Mouse (Mus musculus): Measurements from ENCODE around the gene Qrich2. TPM values are rescaled to one million over a fixed set of nuclear protein-coding genes. Genes with fewer than 3 reads are reported as not detected.

Gene Qrich2
- polyA plus RNA-seq, 1 experiment from 2014 or later: 0.31 TPM

DNA sequence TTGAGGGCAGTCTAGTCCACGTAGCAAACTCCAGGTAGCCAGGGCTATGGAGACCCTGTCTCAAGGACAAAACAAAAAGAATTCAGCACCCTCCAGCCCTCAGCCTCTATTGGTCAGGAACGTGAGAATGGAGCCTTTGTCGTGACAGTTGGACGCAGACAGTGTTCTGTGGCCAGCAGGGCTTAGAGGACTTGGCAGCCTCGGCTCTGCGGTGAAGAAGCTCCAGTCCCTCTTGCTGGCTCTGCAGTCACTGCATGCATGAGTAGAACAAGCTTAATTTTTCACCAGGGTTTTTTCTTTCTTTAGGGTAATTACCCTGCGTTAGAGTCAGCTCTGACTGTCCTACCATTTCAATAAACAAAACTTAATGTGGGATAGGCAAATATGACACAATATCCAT, 15.7 kb upstream of the Qrich2 start:
- no peaks in the 10 kb centered on the region for H3K27me3 ChIP-seq (ENCODE audit: control insufficient read depth, insufficient read depth, low read length)
- no peaks in the 10 kb centered on the region for H3K9me3 ChIP-seq (replicated peaks; ENCODE audit: control insufficient read depth, low read length)
- no peak overlapping the region for H3K9ac ChIP-seq (ENCODE audit: low read depth, low read length)
- ATAC-seq (replicated peaks; ENCODE audit: insufficient number of reproducible peaks, low FRiP score, low TSS enrichment): no peak
- peaks cover 48% of the 10 kb centered on the region for H3K36me3 ChIP-seq (ENCODE audit: control insufficient read depth, insufficient read depth, low read length)
- H3K4me1 ChIP-seq (ENCODE audit: control insufficient read depth, insufficient read depth, low read length): peaks cover 4% of the 10 kb centered on the region; the same call in 1 of the 2 replicates
- 84% methylated on average over 7 of the region's 7 CpGs for WGBS (ENCODE audit: insufficient replicate concordance)
- H3K27ac ChIP-seq (ENCODE audit: low read depth, low read length): no peak overlapping the region
- no peak overlapping the region for H3K4me3 ChIP-seq (ENCODE audit: low read depth, low read length)
- no peak overlapping the region for H3K4me2 ChIP-seq

GRCm38 (mm10) chr11:116480975-116481374, 14.9 kb upstream of the Qrich2 start:
- H3K27me3 ChIP-seq (ENCODE audit: control insufficient read depth, insufficient read depth, low read length): no peaks in the 10 kb centered on the region
- H3K9ac ChIP-seq (ENCODE audit: low read depth, low read length): no peak overlapping the region
- 88% methylated on average over 8 of the region's 8 CpGs for WGBS (ENCODE audit: insufficient replicate concordance)
- H3K4me2 ChIP-seq: no peak overlapping the region
- H3K27ac ChIP-seq (ENCODE audit: low read depth, low read length): no peak overlapping the region
- H3K36me3 ChIP-seq (ENCODE audit: control insufficient read depth, insufficient read depth, low read length): peaks cover 53% of the 10 kb centered on the region
- H3K4me3 ChIP-seq (ENCODE audit: low read depth, low read length): no peak overlapping the region
- ATAC-seq (replicated peaks; ENCODE audit: insufficient number of reproducible peaks, low FRiP score, low TSS enrichment): no peak
- no peaks in the 10 kb centered on the region for H3K9me3 ChIP-seq (replicated peaks; ENCODE audit: control insufficient read depth, low read length)
- H3K4me1 ChIP-seq (ENCODE audit: control insufficient read depth, insufficient read depth, low read length): peaks cover 4% of the 10 kb centered on the region; the same call in 1 of the 2 replicates

GRCm38 (mm10) chr11:116479832-116480231, 13.8 kb upstream of the Qrich2 start:
- Histone ChIP-seq H3K27ac (ENCODE audit: low read depth, low read length) (no peak overlapping the region), H3K27me3 (ENCODE audit: control insufficient read depth, insufficient read depth, low read length) (no peaks in the 10 kb centered on the region), H3K4me2 (no peak overlapping the region), H3K4me1 (ENCODE audit: control insufficient read depth, insufficient read depth, low read length) (peaks cover 4% of the 10 kb centered on the region; the same call in 1 of the 2 replicates), H3K9ac (ENCODE audit: low read depth, low read length) (no peak overlapping the region), H3K36me3 (ENCODE audit: control insufficient read depth, insufficient read depth, low read length) (peaks cover 54% of the 10 kb centered on the region), H3K4me3 (ENCODE audit: low read depth, low read length) (no peak overlapping the region), H3K9me3 (replicated peaks; ENCODE audit: control insufficient read depth, low read length) (no peaks in the 10 kb centered on the region)
- no peak for ATAC-seq (replicated peaks; ENCODE audit: insufficient number of reproducible peaks, low FRiP score, low TSS enrichment)
- WGBS (ENCODE audit: insufficient replicate concordance): 42% methylated on average over 8 of the region's 8 CpGs

DNA sequence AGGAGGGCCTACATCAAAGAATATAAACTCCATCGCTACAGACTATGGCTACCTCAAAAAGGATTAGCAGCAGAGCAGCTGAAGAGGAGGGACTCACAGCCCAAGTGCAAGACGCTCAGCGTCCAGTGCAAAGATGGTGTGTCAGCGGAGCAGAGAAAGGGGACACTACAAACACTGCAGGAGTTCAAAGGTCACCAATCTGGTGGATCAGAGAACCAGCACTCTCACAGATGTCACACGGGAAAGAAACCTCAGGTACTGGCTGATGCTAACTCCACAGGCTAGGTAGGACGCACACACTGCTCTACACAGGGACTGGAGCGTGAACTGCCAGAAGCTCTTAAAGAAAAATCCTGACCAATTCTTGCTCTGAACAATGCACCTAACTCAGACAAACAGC, 12.9 kb upstream of the Qrich2 start:
- peaks cover 54% of the 10 kb centered on the region for H3K36me3 ChIP-seq (ENCODE audit: control insufficient read depth, insufficient read depth, low read length)
- no peak overlapping the region for H3K27ac ChIP-seq (ENCODE audit: low read depth, low read length)
- H3K27me3 ChIP-seq (ENCODE audit: control insufficient read depth, insufficient read depth, low read length): no peaks in the 10 kb centered on the region
- no peak overlapping the region for H3K4me3 ChIP-seq (ENCODE audit: low read depth, low read length)
- H3K4me2 ChIP-seq: no peak overlapping the region
- 86% methylated on average over 7 of the region's 7 CpGs for WGBS (ENCODE audit: insufficient replicate concordance)
- no peaks in the 10 kb centered on the region for H3K9me3 ChIP-seq (replicated peaks; ENCODE audit: control insufficient read depth, low read length)
- peaks cover 4% of the 10 kb centered on the region; the same call in 1 of the 2 replicates for H3K4me1 ChIP-seq (ENCODE audit: control insufficient read depth, insufficient read depth, low read length)
- H3K9ac ChIP-seq (ENCODE audit: low read depth, low read length): no peak overlapping the region
- ATAC-seq (replicated peaks; ENCODE audit: insufficient number of reproducible peaks, low FRiP score, low TSS enrichment): no peak

DNA sequence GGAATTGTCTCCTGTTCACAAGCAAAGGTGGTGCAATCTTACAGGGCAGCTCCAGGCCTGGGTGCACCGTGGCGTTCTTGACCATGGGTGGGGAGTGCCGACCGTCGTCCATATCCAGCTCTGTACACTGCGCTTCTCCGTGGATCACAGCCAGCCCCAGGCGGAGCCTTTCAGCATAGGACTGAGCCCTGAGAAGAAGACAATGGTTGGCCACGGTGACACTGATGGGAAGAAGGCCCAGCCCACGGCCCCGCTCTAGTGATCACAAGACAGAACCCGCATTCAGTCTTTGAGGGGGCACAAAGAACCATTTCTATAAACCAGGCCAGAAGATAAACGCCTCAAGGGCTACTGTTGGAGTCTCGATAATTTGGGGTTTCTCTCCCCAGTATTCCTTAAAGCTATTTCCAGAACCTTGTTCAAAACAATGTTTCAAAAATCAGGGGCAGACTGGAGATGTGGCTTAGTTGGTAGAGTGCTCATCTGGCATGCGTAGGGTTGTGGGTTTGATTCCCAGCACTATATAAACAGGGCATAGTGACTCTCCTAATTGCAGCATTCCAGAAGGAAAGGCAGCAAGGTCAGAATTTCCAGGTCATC, 11.2 kb upstream of the Qrich2 start:
- ATAC-seq (replicated peaks; ENCODE audit: insufficient number of reproducible peaks, low FRiP score, low TSS enrichment): no peak
- Histone ChIP-seq H3K27ac (ENCODE audit: low read depth, low read length) (no peak overlapping the region), H3K4me3 (ENCODE audit: low read depth, low read length) (no peak overlapping the region), H3K36me3 (ENCODE audit: control insufficient read depth, insufficient read depth, low read length) (peaks cover 55% of the 10 kb centered on the region), H3K9me3 (replicated peaks; ENCODE audit: control insufficient read depth, low read length) (no peaks in the 10 kb centered on the region), H3K4me2 (no peak overlapping the region), H3K9ac (ENCODE audit: low read depth, low read length) (no peak overlapping the region), H3K4me1 (ENCODE audit: control insufficient read depth, insufficient read depth, low read length) (peaks cover 4% of the 10 kb centered on the region; the same call in 1 of the 2 replicates), H3K27me3 (ENCODE audit: control insufficient read depth, insufficient read depth, low read length) (no peaks in the 10 kb centered on the region)
- 95% methylated on average over 15 of the region's 15 CpGs for WGBS (ENCODE audit: insufficient replicate concordance)

GRCm38 (mm10) chr11:116476696-116477095, 10.7 kb upstream of the Qrich2 start:
- WGBS (ENCODE audit: insufficient replicate concordance): 89% methylated on average over 6 of the region's 6 CpGs
- H3K36me3 ChIP-seq (ENCODE audit: control insufficient read depth, insufficient read depth, low read length): peaks cover 56% of the 10 kb centered on the region
- no peak overlapping the region for H3K27ac ChIP-seq (ENCODE audit: low read depth, low read length)

GRCm38 (mm10) chr11:116476041-116476440, 10.0 kb upstream of the Qrich2 start:
- H3K27me3 ChIP-seq (ENCODE audit: control insufficient read depth, insufficient read depth, low read length): no peaks in the 10 kb centered on the region
- H3K36me3 ChIP-seq (ENCODE audit: control insufficient read depth, insufficient read depth, low read length): peaks cover 51% of the 10 kb centered on the region
- H3K9ac ChIP-seq (ENCODE audit: low read depth, low read length): no peak overlapping the region
- WGBS (ENCODE audit: insufficient replicate concordance): 92% methylated on average over 10 of the region's 10 CpGs
- no peak overlapping the region for H3K27ac ChIP-seq (ENCODE audit: low read depth, low read length)
- H3K4me3 ChIP-seq (ENCODE audit: low read depth, low read length): no peak overlapping the region
- no peaks in the 10 kb centered on the region for H3K9me3 ChIP-seq (replicated peaks; ENCODE audit: control insufficient read depth, low read length)
- H3K4me1 ChIP-seq (ENCODE audit: control insufficient read depth, insufficient read depth, low read length): peaks cover 4% of the 10 kb centered on the region; the same call in 1 of the 2 replicates
- H3K4me2 ChIP-seq: no peak overlapping the region
- ATAC-seq (replicated peaks; ENCODE audit: insufficient number of reproducible peaks, low FRiP score, low TSS enrichment): no peak

More at GRCm38 (mm10) chr11:116476696-116477095, 10.7 kb upstream of the Qrich2 start:
- no peak overlapping the region for H3K4me2 ChIP-seq
- H3K9ac ChIP-seq (ENCODE audit: low read depth, low read length): no peak overlapping the region
- no peak overlapping the region for H3K4me3 ChIP-seq (ENCODE audit: low read depth, low read length)
- no peaks in the 10 kb centered on the region for H3K9me3 ChIP-seq (replicated peaks; ENCODE audit: control insufficient read depth, low read length)
- H3K4me1 ChIP-seq (ENCODE audit: control insufficient read depth, insufficient read depth, low read length): peaks cover 4% of the 10 kb centered on the region; the same call in 1 of the 2 replicates
- H3K27me3 ChIP-seq (ENCODE audit: control insufficient read depth, insufficient read depth, low read length): no peaks in the 10 kb centered on the region
- ATAC-seq (replicated peaks; ENCODE audit: insufficient number of reproducible peaks, low FRiP score, low TSS enrichment): no peak

DNA sequence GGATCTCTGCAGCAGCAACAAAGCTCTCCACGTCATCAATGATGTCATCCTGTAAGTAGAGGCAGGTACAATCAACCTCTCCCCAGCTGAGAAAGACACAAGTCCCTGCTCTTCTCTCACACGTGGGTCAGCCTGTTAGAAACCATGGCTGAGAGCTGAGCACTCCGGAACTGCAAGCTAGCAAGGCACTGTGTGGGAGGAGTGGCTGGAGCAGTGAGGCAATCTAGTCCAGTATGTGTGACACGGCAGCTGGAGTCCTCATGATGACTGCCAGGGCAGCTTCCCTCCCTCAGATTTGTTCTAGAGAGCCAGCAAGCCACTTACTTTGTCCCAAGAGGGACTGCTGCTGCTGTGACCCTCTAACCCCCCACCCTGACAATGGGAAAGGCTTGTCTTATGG, 6.2 kb upstream of the Qrich2 start:
- Histone ChIP-seq H3K9me3 (replicated peaks; ENCODE audit: control insufficient read depth, low read length) (no peaks in the 10 kb centered on the region), H3K27ac (ENCODE audit: low read depth, low read length) (no peak overlapping the region), H3K4me1 (ENCODE audit: control insufficient read depth, insufficient read depth, low read length) (no peaks in the 10 kb centered on the region), H3K4me3 (ENCODE audit: low read depth, low read length) (no peak overlapping the region), H3K36me3 (ENCODE audit: control insufficient read depth, insufficient read depth, low read length) (peaks cover 41% of the 10 kb centered on the region), H3K27me3 (ENCODE audit: control insufficient read depth, insufficient read depth, low read length) (no peaks in the 10 kb centered on the region), H3K9ac (ENCODE audit: low read depth, low read length) (no peak overlapping the region), H3K4me2 (no peak overlapping the region)
- WGBS (ENCODE audit: insufficient replicate concordance): 81% methylated on average over 4 of the region's 4 CpGs
- ATAC-seq (replicated peaks; ENCODE audit: insufficient number of reproducible peaks, low FRiP score, low TSS enrichment): no peak

DNA sequence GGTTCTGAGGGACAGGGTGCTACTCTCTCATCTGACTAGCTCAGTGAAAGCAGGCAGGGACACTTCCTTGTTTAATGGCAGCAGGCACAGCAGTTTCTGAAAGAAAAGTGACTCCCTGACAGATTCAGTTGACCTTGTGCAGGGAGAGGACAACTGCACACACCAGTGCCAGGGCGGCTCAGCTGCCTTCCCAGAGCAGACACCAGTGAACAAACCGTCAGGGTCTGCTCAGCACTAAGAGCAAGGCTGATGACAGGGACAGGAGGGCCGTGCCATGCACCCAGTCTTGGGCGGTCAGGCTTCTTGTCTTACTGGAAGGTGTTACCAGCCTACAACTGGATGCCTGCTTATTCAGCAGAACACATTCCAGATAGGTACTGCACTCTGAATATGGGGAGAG, 4.9 kb upstream of the Qrich2 start:
- H3K27me3 ChIP-seq (ENCODE audit: control insufficient read depth, insufficient read depth, low read length): no peaks in the 10 kb centered on the region
- no peak overlapping the region for H3K4me3 ChIP-seq (ENCODE audit: low read depth, low read length)
- H3K27ac ChIP-seq (ENCODE audit: low read depth, low read length): 0 out of 2 replicates have a peak overlapping the region, but pooled peaks have one; percentile 30
- H3K4me2 ChIP-seq: no peak overlapping the region
- no peak overlapping the region for H3K9ac ChIP-seq (ENCODE audit: low read depth, low read length)
- no peaks in the 10 kb centered on the region for H3K4me1 ChIP-seq (ENCODE audit: control insufficient read depth, insufficient read depth, low read length)
- peaks cover 31% of the 10 kb centered on the region for H3K36me3 ChIP-seq (ENCODE audit: control insufficient read depth, insufficient read depth, low read length)
- 75% methylated on average over 4 of the region's 4 CpGs for WGBS (ENCODE audit: insufficient replicate concordance)
- ATAC-seq (replicated peaks; ENCODE audit: insufficient number of reproducible peaks, low FRiP score, low TSS enrichment): no peak
- no peaks in the 10 kb centered on the region for H3K9me3 ChIP-seq (replicated peaks; ENCODE audit: control insufficient read depth, low read length)

Measured in heart, embryonic 11.5 days (tissue).